Comparison of ENCODE assay signal across 6 mouse cellular contexts in genomic region chrX:47760212-47760611, GRCm38 (mm10).
"Had no signal": no experiment of that assay in that cellular context is flagged by ENCODE, and none has a peak within 500 bp of the region (broad histone marks: within the 10 kb centered on the region; RNA-seq: fewer than 3 reads in every experiment).

No protein-coding gene starts in this region.

- DNase-seq: kidney, adult 9 months; kidney, postnatal 10 days; left cerebral cortex, postnatal 4 days; lung, adult 18-20 months; lung, postnatal 36 days; midbrain, embryonic 14.5 days had no signal
